Mouse (Mus musculus): Measurements from ENCODE around the gene Neurl4. TPM values are rescaled to one million over a fixed set of nuclear protein-coding genes. Genes with fewer than 3 reads are reported as not detected.
"Not testable (repeated sequence)": the region's sequence is repeated elsewhere in the genome, so short reads cannot be mapped to it uniquely, and the experiment has no call there.

Neurl4 gene
- total and polyA plus RNA-seq, 2 experiments = 10.1 to 20.7 TPM

DNA sequence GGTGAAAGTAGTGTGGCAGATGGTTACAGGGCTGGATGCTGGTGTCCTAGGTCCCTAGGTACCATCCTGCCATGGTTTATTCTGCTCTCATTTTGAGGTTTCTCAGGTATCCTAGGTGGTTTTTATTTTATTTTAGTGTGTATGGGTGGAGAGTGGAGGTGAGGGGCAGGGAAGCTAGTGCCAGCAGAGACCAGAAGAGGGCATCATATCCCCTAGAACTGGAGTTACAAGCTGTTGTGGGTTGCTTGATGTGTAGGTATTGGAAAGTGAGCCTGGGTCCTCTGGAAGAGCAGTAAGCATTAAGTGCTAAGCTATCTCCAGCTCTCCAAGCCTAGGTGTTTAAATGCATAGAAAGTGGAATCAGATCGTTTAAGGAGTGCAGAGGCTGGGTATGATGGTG is 51.4 kb downstream of the Neurl4 start:
- H3K9ac ChIP-seq (ENCODE audit: low read depth, low read length) = no peak overlapping the region
- H3K4me3 ChIP-seq (ENCODE audit: insufficient read depth, low read depth, low read length) = no peak overlapping the region
- H3K4me1 ChIP-seq (ENCODE audit: control insufficient read depth, insufficient read depth, low read length) = peaks cover 3% of the 10 kb centered on the region; the same call in 1 of the 2 replicates
- no peaks in the 10 kb centered on the region for H3K79me2 ChIP-seq (ENCODE audit: control insufficient read depth, insufficient read depth, low read length)
- H3K36me3 ChIP-seq (ENCODE audit: control insufficient read depth, insufficient read depth, low read length) = no peaks in the 10 kb centered on the region
- no peak for DNase-seq (ENCODE audit: extremely low read depth, low read depth, low spot score)
- TF ChIP-seq CTCF (IDR thresholded peaks at IDR 0.05; ENCODE audit: low read depth, low read length) (no peak), POLR2A (IDR thresholded peaks at IDR 0.05; ENCODE audit: extremely low read depth, insufficient read depth, low read length) (no peak)
- WGBS = 27% methylated on average over 1 of the region's 1 CpGs
- no peaks in the 10 kb centered on the region for H3K27me3 ChIP-seq (ENCODE audit: control insufficient read depth, insufficient read depth, low read length)
- no peak overlapping the region for H3K27ac ChIP-seq (replicated peaks; ENCODE audit: insufficient read depth, low read depth, low read length)

DNA sequence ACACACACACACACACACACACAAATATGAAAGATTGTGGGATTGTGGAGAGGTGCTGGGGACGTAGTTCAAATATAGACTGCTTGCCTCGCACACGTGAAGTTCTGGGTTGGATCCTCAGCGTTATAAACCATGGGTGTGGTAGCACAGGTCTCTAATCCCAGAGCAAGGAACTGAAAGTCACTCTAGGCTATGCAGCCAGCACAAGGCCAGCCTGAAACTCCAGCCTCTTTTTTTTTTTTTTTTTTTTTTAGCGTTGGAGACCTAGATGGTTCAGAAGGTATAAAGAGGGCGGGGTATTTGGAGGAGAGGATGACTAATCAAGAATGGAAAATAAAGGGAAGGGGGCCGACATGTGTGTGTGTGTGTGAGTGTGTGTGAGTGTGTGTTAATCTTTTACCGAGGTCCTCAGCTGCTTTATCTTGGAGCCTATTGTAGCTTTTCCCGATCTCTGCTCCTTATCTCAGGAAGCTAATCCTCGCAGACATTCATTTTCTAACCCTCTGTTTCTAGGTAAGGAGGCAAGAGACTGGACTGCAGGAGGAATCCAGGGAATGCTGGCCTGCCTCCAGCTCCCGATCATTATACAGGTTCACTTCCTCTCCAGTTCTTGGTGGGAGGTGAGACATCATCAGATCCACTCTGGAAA is 52.5 kb downstream of the Neurl4 start:
- DNase-seq (ENCODE audit: extremely low read depth, low read depth, low spot score) = no peak
- no peaks in the 10 kb centered on the region for H3K79me2 ChIP-seq (ENCODE audit: control insufficient read depth, insufficient read depth, low read length)
- TF ChIP-seq CTCF (IDR thresholded peaks at IDR 0.05; ENCODE audit: low read depth, low read length) (no peak), POLR2A (IDR thresholded peaks at IDR 0.05; ENCODE audit: extremely low read depth, insufficient read depth, low read length) (no peak)
- H3K36me3 ChIP-seq (ENCODE audit: control insufficient read depth, insufficient read depth, low read length) = no peaks in the 10 kb centered on the region
- WGBS = 46% methylated on average over 11 of the region's 11 CpGs
- peaks cover 3% of the 10 kb centered on the region; the same call in 1 of the 2 replicates for H3K4me1 ChIP-seq (ENCODE audit: control insufficient read depth, insufficient read depth, low read length)
- no peaks in the 10 kb centered on the region for H3K27me3 ChIP-seq (ENCODE audit: control insufficient read depth, insufficient read depth, low read length)
- H3K9ac ChIP-seq (ENCODE audit: low read depth, low read length) = no peak overlapping the region
- no peak overlapping the region for H3K27ac ChIP-seq (replicated peaks; ENCODE audit: insufficient read depth, low read depth, low read length)
- H3K4me3 ChIP-seq (ENCODE audit: insufficient read depth, low read depth, low read length) = no peak overlapping the region

DNA sequence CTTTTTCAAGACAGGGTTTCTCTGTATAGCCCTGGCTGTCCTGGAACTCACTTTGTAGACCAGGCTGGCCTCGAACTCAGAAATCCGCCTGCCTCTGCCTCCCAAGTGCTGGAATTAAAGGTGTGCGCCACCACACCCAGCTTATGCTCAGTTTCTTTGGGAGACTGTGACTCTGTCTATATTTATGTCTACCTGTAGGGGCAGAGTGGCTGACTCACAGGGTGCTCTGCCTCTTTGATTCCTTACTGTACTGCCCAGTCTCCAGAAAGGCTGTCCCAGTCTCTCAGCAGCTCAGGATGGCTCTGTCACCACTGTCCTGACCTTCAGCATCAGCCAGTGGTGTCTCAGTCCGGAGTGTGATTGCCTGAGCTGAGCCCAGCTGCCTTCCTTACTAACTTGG is 54.7 kb downstream of the Neurl4 start:
- WGBS = 84% methylated on average over 4 of the region's 4 CpGs
- H3K4me3 ChIP-seq (ENCODE audit: insufficient read depth, low read depth, low read length); H3K79me2 ChIP-seq (ENCODE audit: control insufficient read depth, insufficient read depth, low read length); H3K27ac ChIP-seq (replicated peaks; ENCODE audit: insufficient read depth, low read depth, low read length); H3K9ac ChIP-seq (ENCODE audit: low read depth, low read length); DNase-seq (ENCODE audit: extremely low read depth, low read depth, low spot score); H3K4me1 ChIP-seq (ENCODE audit: control insufficient read depth, insufficient read depth, low read length); H3K27me3 ChIP-seq (ENCODE audit: control insufficient read depth, insufficient read depth, low read length); H3K36me3 ChIP-seq (ENCODE audit: control insufficient read depth, insufficient read depth, low read length): not testable (repeated sequence)

DNA sequence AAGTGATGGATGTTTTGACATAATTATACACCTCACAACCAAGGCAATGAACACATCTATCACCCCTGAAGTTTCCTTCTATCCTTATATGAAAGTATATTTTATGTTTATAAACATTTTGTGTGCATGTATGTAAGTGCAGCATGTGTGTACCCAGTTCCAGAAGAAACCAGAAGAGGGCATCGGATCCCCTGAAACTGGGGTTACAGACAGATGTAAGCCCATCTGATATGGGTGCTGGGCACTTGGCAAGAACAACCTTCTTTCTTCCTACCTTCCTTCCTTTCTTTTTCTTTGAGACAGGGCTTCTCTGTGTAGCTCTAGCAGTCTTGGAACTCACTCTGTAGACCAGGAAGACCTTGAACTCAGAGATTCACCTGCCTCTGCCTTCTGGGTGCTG is 55.3 kb downstream of the Neurl4 start:
- whole genome bisulfite sequencing = 79% methylated on average over 1 of the region's 1 CpGs
- H3K36me3 ChIP-seq (ENCODE audit: control insufficient read depth, insufficient read depth, low read length) = no peaks in the 10 kb centered on the region
- no peaks in the 10 kb centered on the region for H3K27me3 ChIP-seq (ENCODE audit: control insufficient read depth, insufficient read depth, low read length)

DNA sequence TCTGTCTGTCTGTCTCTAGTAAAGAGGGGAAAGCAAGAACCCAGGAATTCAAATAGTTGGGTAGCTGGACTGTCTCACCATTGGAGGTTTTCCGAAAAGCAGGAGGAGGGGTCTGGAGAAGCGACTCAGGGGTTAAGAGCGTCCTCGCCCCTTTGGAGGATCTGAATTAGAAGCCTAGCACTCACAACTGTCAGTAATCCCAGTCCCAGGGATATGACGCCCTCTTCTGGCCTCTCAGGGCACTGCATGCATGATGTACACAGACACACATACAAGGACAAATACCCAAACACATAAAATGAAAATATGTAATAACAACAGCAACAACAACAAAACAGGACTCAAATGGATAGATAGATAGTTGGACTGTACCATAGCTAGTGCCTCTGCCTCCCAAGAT is 59.7 kb downstream of the Neurl4 start:
- Histone ChIP-seq H3K27me3 (ENCODE audit: control insufficient read depth, insufficient read depth, low read length) (peaks cover 4% of the 10 kb centered on the region; the same call in 1 of the 2 replicates), H3K9ac (ENCODE audit: low read depth, low read length) (no peak overlapping the region), H3K79me2 (ENCODE audit: control insufficient read depth, insufficient read depth, low read length) (no peaks in the 10 kb centered on the region), H3K4me1 (ENCODE audit: control insufficient read depth, insufficient read depth, low read length) (no peaks in the 10 kb centered on the region), H3K4me3 (ENCODE audit: insufficient read depth, low read depth, low read length) (no peak overlapping the region), H3K36me3 (ENCODE audit: control insufficient read depth, insufficient read depth, low read length) (no peaks in the 10 kb centered on the region), H3K27ac (replicated peaks; ENCODE audit: insufficient read depth, low read depth, low read length) (no peak overlapping the region)
- WGBS = 46% methylated on average over 5 of the region's 5 CpGs
- DNase-seq (ENCODE audit: extremely low read depth, low read depth, low spot score) = no peak
- TF ChIP-seq CTCF (IDR thresholded peaks at IDR 0.05; ENCODE audit: low read depth, low read length) (peak; percentile 41; the same call in 1 of the 2 replicates), POLR2A (IDR thresholded peaks at IDR 0.05; ENCODE audit: extremely low read depth, insufficient read depth, low read length) (no peak)

More for the DNA sequence above, 55.3 kb downstream of the Neurl4 start:
- no peak for DNase-seq (ENCODE audit: extremely low read depth, low read depth, low spot score)
- H3K27ac ChIP-seq (replicated peaks; ENCODE audit: insufficient read depth, low read depth, low read length) = no peak overlapping the region
- H3K79me2 ChIP-seq (ENCODE audit: control insufficient read depth, insufficient read depth, low read length) = no peaks in the 10 kb centered on the region
- H3K4me3 ChIP-seq (ENCODE audit: insufficient read depth, low read depth, low read length) = no peak overlapping the region
- H3K4me1 ChIP-seq (ENCODE audit: control insufficient read depth, insufficient read depth, low read length) = no peaks in the 10 kb centered on the region
- no peak overlapping the region for H3K9ac ChIP-seq (ENCODE audit: low read depth, low read length)
- TF ChIP-seq CTCF (IDR thresholded peaks at IDR 0.05; ENCODE audit: low read depth, low read length) = no peak
- no peak for TF ChIP-seq POLR2A (IDR thresholded peaks at IDR 0.05; ENCODE audit: extremely low read depth, insufficient read depth, low read length)

DNA sequence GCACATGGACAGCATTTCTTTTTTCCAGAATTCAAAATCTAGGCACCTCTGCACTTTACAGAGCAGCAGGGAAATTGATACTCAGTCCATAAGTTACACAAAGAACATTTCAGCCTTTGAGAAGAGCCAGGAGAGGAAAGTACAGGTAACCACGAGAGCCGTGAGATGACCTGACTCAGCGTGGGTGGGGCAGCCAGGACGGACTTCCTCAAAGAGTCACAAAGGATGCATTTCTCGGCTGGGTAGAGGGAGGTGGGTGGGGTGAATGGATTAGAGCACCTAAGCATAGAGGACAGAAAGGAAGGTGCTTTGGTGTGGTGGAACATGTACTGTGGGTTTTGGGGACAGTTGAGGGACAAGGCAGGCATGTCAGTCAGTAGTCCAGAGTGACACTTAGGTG is 61.0 kb downstream of the Neurl4 start:
- no peak overlapping the region for H3K4me3 ChIP-seq (ENCODE audit: insufficient read depth, low read depth, low read length)
- 0 out of 2 replicates have a peak, but pooled peaks cover 2% of the 10 kb centered on the region for H3K4me1 ChIP-seq (ENCODE audit: control insufficient read depth, insufficient read depth, low read length)
- no peaks in the 10 kb centered on the region for H3K79me2 ChIP-seq (ENCODE audit: control insufficient read depth, insufficient read depth, low read length)
- WGBS = 55% methylated on average over 5 of the region's 5 CpGs
- no peak for DNase-seq (ENCODE audit: extremely low read depth, low read depth, low spot score)
- no peak overlapping the region for H3K27ac ChIP-seq (replicated peaks; ENCODE audit: insufficient read depth, low read depth, low read length)
- peaks cover 12% of the 10 kb centered on the region for H3K27me3 ChIP-seq (ENCODE audit: control insufficient read depth, insufficient read depth, low read length)
- H3K9ac ChIP-seq (ENCODE audit: low read depth, low read length) = no peak overlapping the region
- TF ChIP-seq CTCF (IDR thresholded peaks at IDR 0.05; ENCODE audit: low read depth, low read length) = no peak
- TF ChIP-seq POLR2A (IDR thresholded peaks at IDR 0.05; ENCODE audit: extremely low read depth, insufficient read depth, low read length) = no peak
- H3K36me3 ChIP-seq (ENCODE audit: control insufficient read depth, insufficient read depth, low read length) = no peaks in the 10 kb centered on the region

Other genes with a start within 250 kb of the Neurl4 start
Only the 30 nearest of the 40 such genes appear.
- 10.0 and 12.6 TPM in 2 replicates for gene Polr2a, start 142.4 kb upstream of the Neurl4 start, total RNA-seq (2014; rRNA removed)
- 9.9 and 10.6 TPM in 2 replicates for gene Polr2a, start 142.4 kb upstream of the Neurl4 start, polyA plus RNA-seq (2012; rRNA removed)
- not detected in 2 replicates for gene Slc35g3, start 139.1 kb upstream of the Neurl4 start, total RNA-seq (2014; rRNA removed)
- gene Slc35g3, start 139.1 kb upstream of the Neurl4 start, polyA plus RNA-seq (2012; rRNA removed) = not detected in 2 replicates
- gene Zbtb4, start 135.2 kb upstream of the Neurl4 start, total RNA-seq (2014; rRNA removed) = 2.6 and 4.4 TPM in 2 replicates
- gene Zbtb4, start 135.2 kb upstream of the Neurl4 start, polyA plus RNA-seq (2012; rRNA removed) = 8.2 and 9.7 TPM in 2 replicates
- gene Chrnb1, start 105.1 kb upstream of the Neurl4 start, total RNA-seq (2014; rRNA removed) = 0.46 and 0.54 TPM in 2 replicates
- 0.28 and 0.35 TPM in 2 replicates for gene Chrnb1, start 105.1 kb upstream of the Neurl4 start, polyA plus RNA-seq (2012; rRNA removed)
- 0.18 and 0.20 TPM in 2 replicates for gene Fgf11, start 99.2 kb upstream of the Neurl4 start, total RNA-seq (2014; rRNA removed)
- gene Fgf11, start 99.2 kb upstream of the Neurl4 start, polyA plus RNA-seq (2012; rRNA removed) = 0.33 and 0.34 TPM in 2 replicates
- gene Tmem102, start 95.4 kb upstream of the Neurl4 start, total RNA-seq (2014; rRNA removed) = 2.3 and 2.4 TPM in 2 replicates
- 13.5 and 15.7 TPM in 2 replicates for gene Tmem102, start 95.4 kb upstream of the Neurl4 start, polyA plus RNA-seq (2012; rRNA removed)
- not detected in 2 replicates for gene Gm39566, start 85.8 kb upstream of the Neurl4 start, total RNA-seq (2014; rRNA removed)
- not detected in 2 replicates for gene Gm39566, start 85.8 kb upstream of the Neurl4 start, polyA plus RNA-seq (2012; rRNA removed)
- gene Spem2, start 82.6 kb upstream of the Neurl4 start, total RNA-seq (2014; rRNA removed) = not detected in 2 replicates
- not detected in 2 replicates for gene Spem2, start 82.6 kb upstream of the Neurl4 start, polyA plus RNA-seq (2012; rRNA removed)
- gene Spem1, start 78.9 kb upstream of the Neurl4 start, total RNA-seq (2014; rRNA removed) = not detected in 2 replicates
- 0.09 TPM in 1 of 2 replicates, not detected in the other for gene Spem1, start 78.9 kb upstream of the Neurl4 start, polyA plus RNA-seq (2012; rRNA removed)
- 0.18 and 0.34 TPM in 2 replicates for gene Nlgn2, start 63.3 kb upstream of the Neurl4 start, total RNA-seq (2014; rRNA removed)
- 0.93 and 1.9 TPM in 2 replicates for gene Nlgn2, start 63.3 kb upstream of the Neurl4 start, polyA plus RNA-seq (2012; rRNA removed)
- 326 and 353 TPM in 2 replicates for gene Tmem256, start 62.6 kb upstream of the Neurl4 start, total RNA-seq (2014; rRNA removed)
- 284 and 370 TPM in 2 replicates for gene Tmem256, start 62.6 kb upstream of the Neurl4 start, polyA plus RNA-seq (2012; rRNA removed)
- 1.5 and 2.6 TPM in 2 replicates for gene Plscr3, start 54.7 kb upstream of the Neurl4 start, total RNA-seq (2014; rRNA removed)
- 18.5 and 19.3 TPM in 2 replicates for gene Plscr3, start 54.7 kb upstream of the Neurl4 start, polyA plus RNA-seq (2012; rRNA removed)
- gene Tnk1, start 42.3 kb upstream of the Neurl4 start, total RNA-seq (2014; rRNA removed) = 0.07 and 0.18 TPM in 2 replicates
- 0.17 TPM in 2 replicates for gene Tnk1, start 42.3 kb upstream of the Neurl4 start, polyA plus RNA-seq (2012; rRNA removed)
- gene Tmem95, start 23.1 kb upstream of the Neurl4 start, total RNA-seq (2014; rRNA removed) = not detected in 2 replicates
- not detected in 2 replicates for gene Tmem95, start 23.1 kb upstream of the Neurl4 start, polyA plus RNA-seq (2012; rRNA removed)
- 0.65 and 1.0 TPM in 2 replicates for gene Kctd11, start 19.7 kb upstream of the Neurl4 start, total RNA-seq (2014; rRNA removed)
- gene Kctd11, start 19.7 kb upstream of the Neurl4 start, polyA plus RNA-seq (2012; rRNA removed) = 0.68 and 1.6 TPM in 2 replicates
- gene Acap1, start 5.5 kb upstream of the Neurl4 start, total RNA-seq (2014; rRNA removed) = 1.2 and 1.9 TPM in 2 replicates
- gene Acap1, start 5.5 kb upstream of the Neurl4 start, polyA plus RNA-seq (2012; rRNA removed) = 2.3 and 3.3 TPM in 2 replicates
- 0.13 and 0.18 TPM in 2 replicates for gene 2810408A11Rik, start 85 bp upstream of the Neurl4 start, total RNA-seq (2014; rRNA removed)
- gene 2810408A11Rik, start 85 bp upstream of the Neurl4 start, polyA plus RNA-seq (2012; rRNA removed) = 0.06 and 0.11 TPM in 2 replicates
- gene Gps2, start 12.8 kb downstream of the Neurl4 start, total RNA-seq (2014; rRNA removed) = 7.0 and 8.5 TPM in 2 replicates
- 32.3 and 41.0 TPM in 2 replicates for gene Gps2, start 12.8 kb downstream of the Neurl4 start, polyA plus RNA-seq (2012; rRNA removed)
- 321 and 404 TPM in 2 replicates for gene Eif5a, start 20.9 kb downstream of the Neurl4 start, total RNA-seq (2014; rRNA removed)
- gene Eif5a, start 20.9 kb downstream of the Neurl4 start, polyA plus RNA-seq (2012; rRNA removed) = 374 and 408 TPM in 2 replicates
- gene Ybx2, start 34.7 kb downstream of the Neurl4 start, total RNA-seq (2014; rRNA removed) = not detected in 2 replicates
- 0.20 TPM in 1 of 2 replicates, not detected in the other for gene Ybx2, start 34.7 kb downstream of the Neurl4 start, polyA plus RNA-seq (2012; rRNA removed)
- gene Slc2a4, start 47.1 kb downstream of the Neurl4 start, total RNA-seq (2014; rRNA removed) = 0.60 and 0.83 TPM in 2 replicates
- gene Slc2a4, start 47.1 kb downstream of the Neurl4 start, polyA plus RNA-seq (2012; rRNA removed) = 0.39 and 0.58 TPM in 2 replicates
- gene Cldn7, start 63.7 kb downstream of the Neurl4 start, total RNA-seq (2014; rRNA removed) = 0.20 and 0.37 TPM in 2 replicates
- 0.26 and 0.46 TPM in 2 replicates for gene Cldn7, start 63.7 kb downstream of the Neurl4 start, polyA plus RNA-seq (2012; rRNA removed)
- 6.6 and 13.4 TPM in 2 replicates for gene Ctdnep1, start 80.1 kb downstream of the Neurl4 start, total RNA-seq (2014; rRNA removed)
- 39.1 and 45.3 TPM in 2 replicates for gene Ctdnep1, start 80.1 kb downstream of the Neurl4 start, polyA plus RNA-seq (2012; rRNA removed)
- gene Elp5, start 81.4 kb downstream of the Neurl4 start, total RNA-seq (2014; rRNA removed) = 19.5 and 21.3 TPM in 2 replicates
- 30.8 and 33.7 TPM in 2 replicates for gene Elp5, start 81.4 kb downstream of the Neurl4 start, polyA plus RNA-seq (2012; rRNA removed)
- gene Gabarap, start 90.1 kb downstream of the Neurl4 start, total RNA-seq (2014; rRNA removed) = 175 and 176 TPM in 2 replicates
- 430 and 476 TPM in 2 replicates for gene Gabarap, start 90.1 kb downstream of the Neurl4 start, polyA plus RNA-seq (2012; rRNA removed)
- gene Phf23, start 94.7 kb downstream of the Neurl4 start, total RNA-seq (2014; rRNA removed) = 8.0 and 8.5 TPM in 2 replicates
- 8.8 and 12.1 TPM in 2 replicates for gene Phf23, start 94.7 kb downstream of the Neurl4 start, polyA plus RNA-seq (2012; rRNA removed)
- gene Dvl2, start 99.5 kb downstream of the Neurl4 start, total RNA-seq (2014; rRNA removed) = 2.8 TPM in 2 replicates
- 3.7 and 4.5 TPM in 2 replicates for gene Dvl2, start 99.5 kb downstream of the Neurl4 start, polyA plus RNA-seq (2012; rRNA removed)
- 314 and 344 TPM in 2 replicates for gene Acadvl, start 114.3 kb downstream of the Neurl4 start, total RNA-seq (2014; rRNA removed)
- 302 and 314 TPM in 2 replicates for gene Acadvl, start 114.3 kb downstream of the Neurl4 start, polyA plus RNA-seq (2012; rRNA removed)
- gene Dlg4, start 115.9 kb downstream of the Neurl4 start, total RNA-seq (2014; rRNA removed) = 0.37 and 1.0 TPM in 2 replicates
- gene Dlg4, start 115.9 kb downstream of the Neurl4 start, polyA plus RNA-seq (2012; rRNA removed) = 1.1 and 1.3 TPM in 2 replicates
- gene Asgr1, start 153.0 kb downstream of the Neurl4 start, total RNA-seq (2014; rRNA removed) = 531 and 680 TPM in 2 replicates
- 730 and 786 TPM in 2 replicates for gene Asgr1, start 153.0 kb downstream of the Neurl4 start, polyA plus RNA-seq (2012; rRNA removed)

Data from liver, adult 2 months (tissue).